In the genomic region with DNA sequence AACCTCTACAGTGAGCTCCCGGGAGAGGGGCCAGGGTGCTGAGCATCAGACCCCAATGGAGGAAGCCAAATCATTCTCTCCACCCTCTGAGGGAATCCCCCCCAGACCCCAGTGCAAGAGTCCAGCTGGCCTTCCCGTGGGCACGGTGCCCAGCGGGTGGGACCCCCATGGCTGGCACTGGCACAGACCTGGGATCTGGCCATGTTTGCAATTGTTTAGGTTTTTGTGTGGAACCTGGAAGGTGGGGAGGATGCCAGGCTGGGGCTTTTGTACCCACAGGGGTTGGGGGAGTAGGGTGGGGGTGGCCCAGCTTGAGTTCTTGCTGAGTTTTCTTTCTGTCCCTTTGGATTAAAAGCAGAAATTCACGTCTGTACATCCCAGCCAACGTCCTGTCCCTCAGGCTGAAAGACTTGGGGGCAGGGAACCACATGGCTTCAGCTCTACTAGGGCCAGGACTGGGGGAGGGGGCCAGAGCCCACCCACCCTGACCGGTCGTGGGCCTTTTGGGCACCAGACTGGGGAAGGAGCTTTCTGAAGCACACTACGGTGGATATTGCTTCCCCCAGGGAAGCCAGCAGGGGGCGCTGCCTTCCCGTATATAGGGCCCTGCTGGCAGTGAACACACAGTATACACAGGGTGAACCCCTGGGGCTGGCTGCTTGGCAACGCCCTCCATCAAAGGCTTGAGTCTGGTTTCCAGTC, we compare ENCODE assay signal across 7 mouse cellular contexts. TPM values are rescaled to one million over a fixed set of nuclear protein-coding genes. Genes with fewer than 3 reads are reported as not detected.
DNase-seq lines count a peak whose midpoint lies in the region; ATAC-seq lines count a peak whose summit lies in the region.

No protein-coding gene starts in this region.

- 15% methylated on average over 12 of the region's 12 CpGs for WGBS in intestine, embryonic 15.5 days
- WGBS in midbrain, embryonic 11.5 days, result 11% methylated on average over 12 of the region's 12 CpGs

- no peak overlapping the region for H3K27ac ChIP-seq in intestine, embryonic 15.5 days
- H3K27ac ChIP-seq in midbrain, embryonic 11.5 days (ENCODE audit: low read depth, low read length), result no peak overlapping the region

- no peak overlapping the region for H3K9ac ChIP-seq in intestine, embryonic 15.5 days
- H3K9ac ChIP-seq in midbrain, embryonic 11.5 days (ENCODE audit: low read length), result no peak overlapping the region

- no peak overlapping the region for H3K4me3 ChIP-seq in intestine, embryonic 15.5 days (replicated peaks)
- H3K4me3 ChIP-seq in midbrain, embryonic 11.5 days (ENCODE audit: low read depth, low read length), result no peak overlapping the region

- no peaks in the 10 kb centered on the region for H3K9me3 ChIP-seq in intestine, embryonic 15.5 days
- H3K9me3 ChIP-seq in midbrain, embryonic 11.5 days (ENCODE audit: control insufficient read depth, low read length), result no peaks in the 10 kb centered on the region

- peaks cover 55% of the 10 kb centered on the region for H3K27me3 ChIP-seq in intestine, embryonic 15.5 days (replicated peaks)
- H3K27me3 ChIP-seq in midbrain, embryonic 11.5 days (ENCODE audit: control insufficient read depth, insufficient read depth, low read length), result peaks cover 76% of the 10 kb centered on the region

- H3K4me2 ChIP-seq in intestine, embryonic 15.5 days (replicated peaks), result no peak overlapping the region
- no peak overlapping the region for H3K4me2 ChIP-seq in midbrain, embryonic 11.5 days

- H3K36me3 ChIP-seq in intestine, embryonic 15.5 days, result no peaks in the 10 kb centered on the region
- no peaks in the 10 kb centered on the region for H3K36me3 ChIP-seq in midbrain, embryonic 11.5 days (ENCODE audit: control insufficient read depth, insufficient read depth, low read length)

- DNase-seq in adrenal gland, adult 18-20 months (ENCODE audit: low spot score in 2 of 2), result peak; percentile 74 to 86
- peak; percentile 92 for DNase-seq in embryo, embryonic 11 days
- DNase-seq in gastrocnemius, postnatal 36 days, result peak; percentile 83 to 89
- peak; percentile 95 for DNase-seq in left cerebral cortex, postnatal 4 days
- peak; percentile 99 for DNase-seq in midbrain, embryonic 11.5 days (ENCODE audit: low spot score, missing footprints)
- DNase-seq in right cerebral cortex, postnatal 4 days, result peak; percentile 88

- intact Hi-C loops in gastrocnemius, postnatal 36 days (cut with DNase I), result loop anchor here (1.0 kb wide), 1 partner anchor 102 kb away; no protein-coding TSS in a partner anchor
- intact Hi-C loops in left cerebral cortex, postnatal 4 days (cut with DNase I), result no loop called here

- H3K4me1 ChIP-seq in intestine, embryonic 15.5 days (replicated peaks), result peaks cover 57% of the 10 kb centered on the region
- H3K4me1 ChIP-seq in midbrain, embryonic 11.5 days (ENCODE audit: control insufficient read depth, insufficient read depth, low read length), result peaks cover 65% of the 10 kb centered on the region

- ATAC-seq in intestine, embryonic 15.5 days, result peak; percentile 61
- peak; percentile 64 for ATAC-seq in midbrain, embryonic 11.5 days (ENCODE audit: low FRiP score)

RNA-seq across cellular contexts. Expression of a gene that starts 7.7 kb away (rescaled TPM):
- total RNA-seq in adrenal gland, adult 18-20 months (2021), result 1 to 10 TPM; 2.7 to 2.8 TPM
- total RNA-seq in gastrocnemius, postnatal 36 days (2021), result 1 to 10 TPM in 1 of 2 experiments, under 1 TPM in 1; 0.96 to 1.4 TPM
- polyA plus RNA-seq in intestine, embryonic 15.5 days (2015; fragmentation: Nextera tagmentation; extraction: Ambion mirVana), result 5.1 and 5.5 TPM in 2 replicates
- 1 to 10 TPM; 3.0 to 3.3 TPM for total RNA-seq in left cerebral cortex, postnatal 4 days (2021)
- 5.1 and 6.5 TPM in 2 replicates for polyA plus RNA-seq in midbrain, embryonic 11.5 days (2014; fragmentation: Nextera tagmentation; extraction: Ambion mirVana)

RNA-seq across cellular contexts. Expression of a gene that starts 13.9 kb away (rescaled TPM):
- total RNA-seq in adrenal gland, adult 18-20 months (2021), result under 1 TPM; 0.45 to 0.76 TPM
- 1 to 10 TPM in 1 of 2 experiments, not detected in 1; 1.0 TPM for total RNA-seq in gastrocnemius, postnatal 36 days (2021)
- polyA plus RNA-seq in intestine, embryonic 15.5 days (2015; fragmentation: Nextera tagmentation; extraction: Ambion mirVana), result 3.1 and 3.7 TPM in 2 replicates
- not detected for total RNA-seq in left cerebral cortex, postnatal 4 days (2021)
- 1.6 and 1.9 TPM in 2 replicates for polyA plus RNA-seq in midbrain, embryonic 11.5 days (2014; fragmentation: Nextera tagmentation; extraction: Ambion mirVana)

RNA-seq across cellular contexts. Expression of a gene that starts 21.3 kb away (rescaled TPM):
- 10 to 100 TPM; 71.3 to 77.8 TPM for total RNA-seq in adrenal gland, adult 18-20 months (2021)
- total RNA-seq in gastrocnemius, postnatal 36 days (2021), result 10 to 100 TPM; 18.1 to 20.1 TPM
- 14.8 and 17.0 TPM in 2 replicates for polyA plus RNA-seq in intestine, embryonic 15.5 days (2015; fragmentation: Nextera tagmentation; extraction: Ambion mirVana)
- total RNA-seq in left cerebral cortex, postnatal 4 days (2021), result 10 to 100 TPM; 68.4 to 72.1 TPM
- polyA plus RNA-seq in midbrain, embryonic 11.5 days (2014; fragmentation: Nextera tagmentation; extraction: Ambion mirVana), result 18.6 and 21.4 TPM in 2 replicates

RNA-seq across cellular contexts. Expression of a gene that starts 22.8 kb away (rescaled TPM):
- total RNA-seq in adrenal gland, adult 18-20 months (2021), result 10 to 100 TPM; 66.3 to 79.0 TPM
- 10 to 100 TPM; 39.8 to 43.3 TPM for total RNA-seq in gastrocnemius, postnatal 36 days (2021)
- 59.9 and 68.3 TPM in 2 replicates for polyA plus RNA-seq in intestine, embryonic 15.5 days (2015; fragmentation: Nextera tagmentation; extraction: Ambion mirVana)
- 100 to 1,000 TPM; 110 to 112 TPM for total RNA-seq in left cerebral cortex, postnatal 4 days (2021)
- polyA plus RNA-seq in midbrain, embryonic 11.5 days (2014; fragmentation: Nextera tagmentation; extraction: Ambion mirVana), result 39.9 and 45.6 TPM in 2 replicates

RNA-seq across cellular contexts. Expression of a gene that starts 46.3 kb away (rescaled TPM):
- 10 to 100 TPM; 20.7 to 24.6 TPM for total RNA-seq in adrenal gland, adult 18-20 months (2021)
- 1 to 10 TPM; 5.6 to 9.3 TPM for total RNA-seq in gastrocnemius, postnatal 36 days (2021)
- polyA plus RNA-seq in intestine, embryonic 15.5 days (2015; fragmentation: Nextera tagmentation; extraction: Ambion mirVana), result 84.2 and 85.5 TPM in 2 replicates
- total RNA-seq in left cerebral cortex, postnatal 4 days (2021), result 10 to 100 TPM; 10.2 to 10.7 TPM
- 49.9 and 52.9 TPM in 2 replicates for polyA plus RNA-seq in midbrain, embryonic 11.5 days (2014; fragmentation: Nextera tagmentation; extraction: Ambion mirVana)
